Mouse (Mus musculus) forebrain, embryonic 16.5 days (tissue): ENCODE measurements at regions not wholly inside any gene's neighbourhood (a gene's known extent, or its start where the extent isn't known, plus 50 kb on each side); places are given as distances from the start of the nearest gene placed in this dataset.
A peak's percentile ranks its signal among the peaks of the same experiment; 100 is the strongest.

Experiments
- ATAC-seq: fragments of 200-750 bp; cut with Nextera tagmentation; 2 replicates; pipeline ENCODE4 v1.8.0; 2017; ENCODE audit warnings: mild to moderate bottlenecking, moderate library complexity
- H3K27ac ChIP-seq: fragments of 300-500 bp; sonication (generic); 2 replicates; pipeline ENCODE4 v1.5.1; 2014; ENCODE audit warnings: low read length, control low read depth
- H3K27me3 ChIP-seq: fragments of 300-500 bp; sonication (generic); replicated peaks from 2 replicates; pipeline ENCODE4 v1.6.1; 2014; ENCODE audit warnings: low read length; ENCODE audit not compliant: control insufficient read depth, insufficient read depth
- H3K36me3 ChIP-seq: fragments of 300-500 bp; sonication (generic); 2 replicates; pipeline ENCODE4 v1.6.1; 2014; ENCODE audit not compliant: control insufficient read depth, insufficient read depth
- H3K4me1 ChIP-seq: fragments of 300-500 bp; sonication (generic); replicated peaks from 2 replicates; pipeline ENCODE4 v1.6.1; 2014; ENCODE audit warnings: low read length; ENCODE audit not compliant: control insufficient read depth, insufficient read depth
- H3K4me2 ChIP-seq: fragments of 300-500 bp; sonication (generic); 2 replicates; pipeline ENCODE4 v1.6.1; 2014; ENCODE audit warnings: mild to moderate bottlenecking, low read length, control low read depth
- H3K4me3 ChIP-seq: fragments of 300-500 bp; sonication (generic); replicated peaks from 2 replicates; pipeline ENCODE4 v1.5.1; 2014; ENCODE audit warnings: mild to moderate bottlenecking, low read length, control low read depth
- H3K9ac ChIP-seq: fragments of 300-500 bp; sonication (generic); replicated peaks from 2 replicates; pipeline ENCODE4 v1.6.1; 2014; ENCODE audit warnings: low read depth, low read length, control low read depth
- H3K9me3 ChIP-seq: fragments of 300-500 bp; sonication (generic); 2 replicates; pipeline ENCODE4 v1.6.1; 2016; ENCODE audit warnings: low read length; ENCODE audit not compliant: control insufficient read depth
- WGBS: fragments of 180-500 bp; shearing (Covaris S2); extraction: QIAGEN DNeasy Blood & Tissue Kit; methylation state at CpG from one replicate; pipeline ENCODE4 v1.1.7; 2014; 5-methylcytosine and 5-hydroxymethylcytosine counted together

GRCm38 (mm10) chr10:92333042-92333774 is 389.0 kb downstream of the Nedd1 start:
- 7% methylated on average over 3 of the region's 3 CpGs for WGBS
- Histone ChIP-seq H3K9ac (no peak overlapping the region), H3K4me1 (peaks cover 22% of the 10 kb centered on the region), H3K27ac (peak overlapping the region; percentile 56), H3K36me3 (no peaks in the 10 kb centered on the region), H3K4me2 (no peak overlapping the region), H3K27me3 (no peaks in the 10 kb centered on the region), H3K4me3 (no peak overlapping the region), H3K9me3 (no peaks in the 10 kb centered on the region)
- ATAC-seq = peak; percentile 90

- Histone ChIP-seq H3K4me3 (no peak overlapping the region), H3K36me3 (no peaks in the 10 kb centered on the region), H3K9ac (no peak overlapping the region), H3K4me1 (peaks cover 16% of the 10 kb centered on the region), H3K27me3 (no peaks in the 10 kb centered on the region), H3K4me2 (no peak overlapping the region), H3K27ac (no peak overlapping the region), H3K9me3 (no peaks in the 10 kb centered on the region)
- WGBS = 15% methylated on average over 10 of the region's 10 CpGs
- ATAC-seq = no peak
These were observed 392.1 kb downstream of the Nedd1 start for GRCm38 (mm10) chr10:92330150-92330549.

GRCm38 (mm10) chr10:92329661-92330060 is 392.6 kb downstream of the Nedd1 start:
- no peak overlapping the region for H3K27ac ChIP-seq
- ATAC-seq = no peak
- WGBS = 59% methylated on average over 1 of the region's 1 CpGs

GRCm38 (mm10) chr10:92325284-92325989 is 396.8 kb downstream of the Nedd1 start:
- 70% methylated on average over 4 of the region's 4 CpGs for WGBS
- no peak for ATAC-seq
- no peak overlapping the region for H3K27ac ChIP-seq
- no peak overlapping the region for H3K9ac ChIP-seq
- H3K36me3 ChIP-seq = no peaks in the 10 kb centered on the region
- H3K4me3 ChIP-seq = no peak overlapping the region
- no peaks in the 10 kb centered on the region for H3K27me3 ChIP-seq
- H3K4me2 ChIP-seq = no peak overlapping the region
- no peaks in the 10 kb centered on the region for H3K4me1 ChIP-seq
- H3K9me3 ChIP-seq = no peaks in the 10 kb centered on the region

More at GRCm38 (mm10) chr10:92329661-92330060, 392.6 kb downstream of the Nedd1 start:
- no peak overlapping the region for H3K9ac ChIP-seq
- H3K4me3 ChIP-seq = no peak overlapping the region
- no peaks in the 10 kb centered on the region for H3K27me3 ChIP-seq
- peaks cover 16% of the 10 kb centered on the region for H3K4me1 ChIP-seq
- H3K36me3 ChIP-seq = no peaks in the 10 kb centered on the region
- H3K4me2 ChIP-seq = no peak overlapping the region
- H3K9me3 ChIP-seq = no peaks in the 10 kb centered on the region

- no peaks in the 10 kb centered on the region for H3K27me3 ChIP-seq
- no peak overlapping the region for H3K9ac ChIP-seq
- H3K27ac ChIP-seq = no peak overlapping the region
- no peak overlapping the region for H3K4me3 ChIP-seq
- ATAC-seq = no peak
- H3K36me3 ChIP-seq = no peaks in the 10 kb centered on the region
- WGBS = 38% methylated on average over 3 of the region's 3 CpGs
- no peaks in the 10 kb centered on the region for H3K9me3 ChIP-seq
- no peak overlapping the region for H3K4me2 ChIP-seq
- no peaks in the 10 kb centered on the region for H3K4me1 ChIP-seq
These were observed 407.6 kb downstream of the Nedd1 start for GRCm38 (mm10) chr10:92314606-92315005.

GRCm38 (mm10) chr10:92312278-92312677 is 409.9 kb downstream of the Nedd1 start:
- ATAC-seq = no peak
- 67% methylated on average over 6 of the region's 6 CpGs for WGBS

GRCm38 (mm10) chr10:92308643-92309042 is 413.6 kb downstream of the Nedd1 start:
- 88% methylated on average over 3 of the region's 3 CpGs for WGBS
- Histone ChIP-seq H3K4me2 (no peak overlapping the region), H3K27ac (no peak overlapping the region), H3K4me1 (no peaks in the 10 kb centered on the region), H3K27me3 (no peaks in the 10 kb centered on the region), H3K36me3 (no peaks in the 10 kb centered on the region), H3K9ac (no peak overlapping the region), H3K4me3 (no peak overlapping the region), H3K9me3 (no peaks in the 10 kb centered on the region)
- no peak for ATAC-seq

More at GRCm38 (mm10) chr10:92312278-92312677, 409.9 kb downstream of the Nedd1 start:
- Histone ChIP-seq H3K4me2 (no peak overlapping the region), H3K4me3 (no peak overlapping the region), H3K9me3 (no peaks in the 10 kb centered on the region), H3K27me3 (no peaks in the 10 kb centered on the region), H3K9ac (no peak overlapping the region), H3K36me3 (no peaks in the 10 kb centered on the region), H3K27ac (no peak overlapping the region), H3K4me1 (no peaks in the 10 kb centered on the region)

- H3K36me3 ChIP-seq = no peaks in the 10 kb centered on the region
These were observed 414.4 kb downstream of the Nedd1 start for GRCm38 (mm10) chr10:92307861-92308260.

GRCm38 (mm10) chr10:92298693-92299092 is 423.5 kb downstream of the Nedd1 start:
- ATAC-seq = no peak
- 88% methylated on average over 13 of the region's 13 CpGs for WGBS
- H3K4me2 ChIP-seq = no peak overlapping the region
- no peak overlapping the region for H3K4me3 ChIP-seq
- 0 out of 2 replicates have a peak, but pooled peaks cover 4% of the 10 kb centered on the region for H3K27me3 ChIP-seq
- no peaks in the 10 kb centered on the region; the same call in 1 of the 2 replicates for H3K9me3 ChIP-seq
- H3K36me3 ChIP-seq = no peaks in the 10 kb centered on the region
- no peak overlapping the region for H3K9ac ChIP-seq
- H3K4me1 ChIP-seq = peaks cover 11% of the 10 kb centered on the region
- no peak overlapping the region for H3K27ac ChIP-seq

More at GRCm38 (mm10) chr10:92307861-92308260, 414.4 kb downstream of the Nedd1 start:
- ATAC-seq = no peak
- Histone ChIP-seq H3K4me3 (no peak overlapping the region), H3K4me2 (no peak overlapping the region), H3K4me1 (no peaks in the 10 kb centered on the region), H3K27ac (no peak overlapping the region), H3K27me3 (no peaks in the 10 kb centered on the region), H3K9me3 (no peaks in the 10 kb centered on the region), H3K9ac (no peak overlapping the region)
- 24% methylated on average over 3 of the region's 3 CpGs for WGBS
